Mouse (Mus musculus): ENCODE results near the gene E430018J23Rik. TPM values are rescaled to one million over a fixed set of nuclear protein-coding genes. Genes with fewer than 3 reads are reported as not detected.

Gene E430018J23Rik
- total RNA-seq (2014; rRNA removed) (8.5 and 9.1 TPM in 2 replicates), polyA plus RNA-seq (2015; fragmentation: Nextera tagmentation; extraction: Ambion mirVana) (1.4 and 1.9 TPM in 2 replicates)

GRCm38 (mm10) chr7:127393157-127393943 lies at the start of gene E430018J23Rik:
E430018J23Rik (minus strand) TSS chr7:127393629.
- peak; percentile 94 for ATAC-seq (ENCODE audit: low FRiP score)
- Histone ChIP-seq H3K9me3 (ENCODE audit: low read length) (no peaks in the 10 kb centered on the region), H3K4me1 (ENCODE audit: insufficient read depth, low read length) (peaks cover 6% of the 10 kb centered on the region; the same call in 1 of the 2 replicates), H3K27me3 (ENCODE audit: insufficient read depth, low read length) (peaks cover 4% of the 10 kb centered on the region; the same call in 1 of the 2 replicates), H3K4me2 (ENCODE audit: low read depth, low read length, poor library complexity, severe bottlenecking) (peak within 1 kb of the TSS; percentile 64), H3K9ac (replicated peaks; ENCODE audit: low read length, poor library complexity, severe bottlenecking) (peak within 1 kb of the TSS; percentile 89), H3K4me3 (ENCODE audit: low read depth, low read length) (peak within 1 kb of the TSS; percentile 58), H3K27ac (ENCODE audit: low read depth, low read length) (peak within 1 kb of the TSS; percentile 85), H3K36me3 (ENCODE audit: insufficient read depth, low read length) (no peaks in the 10 kb centered on the region; the same call in 1 of the 2 replicates)
- under 1% methylated on average over 45 of the region's 45 CpGs for WGBS
- DNase-seq (ENCODE audit: low spot score) = peak; percentile 99
- peak; percentile 15; the same call in 1 of the 2 replicates for TF ChIP-seq CTCF (IDR thresholded peaks at IDR 0.05)

- no peak for ATAC-seq (ENCODE audit: low FRiP score)
- no peak for DNase-seq (ENCODE audit: low spot score)
- Histone ChIP-seq H3K4me2 (ENCODE audit: low read depth, low read length, poor library complexity, severe bottlenecking) (no peak overlapping the region), H3K27ac (ENCODE audit: low read depth, low read length) (no peak overlapping the region), H3K27me3 (ENCODE audit: insufficient read depth, low read length) (no peaks in the 10 kb centered on the region), H3K36me3 (ENCODE audit: insufficient read depth, low read length) (peaks cover 7% of the 10 kb centered on the region; the same call in 1 of the 2 replicates), H3K4me3 (ENCODE audit: low read depth, low read length) (no peak overlapping the region), H3K9ac (replicated peaks; ENCODE audit: low read length, poor library complexity, severe bottlenecking) (no peak overlapping the region), H3K9me3 (ENCODE audit: low read length) (no peaks in the 10 kb centered on the region), H3K4me1 (ENCODE audit: insufficient read depth, low read length) (no peaks in the 10 kb centered on the region)
- 91% methylated on average over 3 of the region's 3 CpGs for WGBS
- TF ChIP-seq CTCF (IDR thresholded peaks at IDR 0.05) = peak; percentile 54
These were observed 44.3 kb upstream of the E430018J23Rik start for GRCm38 (mm10) chr7:127437724-127438123.

GRCm38 (mm10) chr7:127435206-127435605 lies 41.8 kb upstream of the E430018J23Rik start:
- no peak for TF ChIP-seq CTCF (IDR thresholded peaks at IDR 0.05)
- Histone ChIP-seq H3K9ac (replicated peaks; ENCODE audit: low read length, poor library complexity, severe bottlenecking) (no peak overlapping the region), H3K4me3 (ENCODE audit: low read depth, low read length) (no peak overlapping the region), H3K4me2 (ENCODE audit: low read depth, low read length, poor library complexity, severe bottlenecking) (no peak overlapping the region), H3K4me1 (ENCODE audit: insufficient read depth, low read length) (no peaks in the 10 kb centered on the region), H3K27ac (ENCODE audit: low read depth, low read length) (no peak overlapping the region), H3K27me3 (ENCODE audit: insufficient read depth, low read length) (no peaks in the 10 kb centered on the region), H3K9me3 (ENCODE audit: low read length) (no peaks in the 10 kb centered on the region), H3K36me3 (ENCODE audit: insufficient read depth, low read length) (no peaks in the 10 kb centered on the region)
- 92% methylated on average over 4 of the region's 4 CpGs for WGBS
- no peak for ATAC-seq (ENCODE audit: low FRiP score)
- no peak for DNase-seq (ENCODE audit: low spot score)

- Histone ChIP-seq H3K4me3 (ENCODE audit: low read depth, low read length) (no peak overlapping the region), H3K4me1 (ENCODE audit: insufficient read depth, low read length) (peaks cover under 1% of the 10 kb centered on the region; the same call in 1 of the 2 replicates), H3K9ac (replicated peaks; ENCODE audit: low read length, poor library complexity, severe bottlenecking) (no peak overlapping the region), H3K27me3 (ENCODE audit: insufficient read depth, low read length) (0 out of 2 replicates have a peak, but pooled peaks cover 3% of the 10 kb centered on the region), H3K4me2 (ENCODE audit: low read depth, low read length, poor library complexity, severe bottlenecking) (no peak overlapping the region), H3K27ac (ENCODE audit: low read depth, low read length) (no peak overlapping the region), H3K9me3 (ENCODE audit: low read length) (no peaks in the 10 kb centered on the region), H3K36me3 (ENCODE audit: insufficient read depth, low read length) (no peaks in the 10 kb centered on the region)
- ATAC-seq (ENCODE audit: low FRiP score) (no peak), DNase-seq (ENCODE audit: low spot score) (no peak)
- TF ChIP-seq CTCF (IDR thresholded peaks at IDR 0.05) = no peak
- WGBS = 67% methylated on average over 3 of the region's 3 CpGs
These were observed 32.9 kb upstream of the E430018J23Rik start for GRCm38 (mm10) chr7:127426354-127426753.

GRCm38 (mm10) chr7:127425911-127426310 lies 32.5 kb upstream of the E430018J23Rik start:
- no peak overlapping the region for H3K4me3 ChIP-seq (ENCODE audit: low read depth, low read length)
- H3K27me3 ChIP-seq (ENCODE audit: insufficient read depth, low read length) = 0 out of 2 replicates have a peak, but pooled peaks cover 3% of the 10 kb centered on the region
- TF ChIP-seq CTCF (IDR thresholded peaks at IDR 0.05) = no peak
- no peak overlapping the region for H3K4me2 ChIP-seq (ENCODE audit: low read depth, low read length, poor library complexity, severe bottlenecking)
- H3K27ac ChIP-seq (ENCODE audit: low read depth, low read length) = no peak overlapping the region
- no peaks in the 10 kb centered on the region for H3K36me3 ChIP-seq (ENCODE audit: insufficient read depth, low read length)
- DNase-seq (ENCODE audit: low spot score) = no peak
- no peak for ATAC-seq (ENCODE audit: low FRiP score)
- no peak overlapping the region for H3K9ac ChIP-seq (replicated peaks; ENCODE audit: low read length, poor library complexity, severe bottlenecking)
- peaks cover 5% of the 10 kb centered on the region for H3K4me1 ChIP-seq (ENCODE audit: insufficient read depth, low read length)
- no peaks in the 10 kb centered on the region for H3K9me3 ChIP-seq (ENCODE audit: low read length)
- 88% methylated on average over 2 of the region's 2 CpGs for WGBS

- no peak for DNase-seq (ENCODE audit: low spot score)
- TF ChIP-seq CTCF (IDR thresholded peaks at IDR 0.05) = no peak
- Histone ChIP-seq H3K4me2 (ENCODE audit: low read depth, low read length, poor library complexity, severe bottlenecking) (no peak overlapping the region), H3K36me3 (ENCODE audit: insufficient read depth, low read length) (no peaks in the 10 kb centered on the region), H3K4me3 (ENCODE audit: low read depth, low read length) (no peak overlapping the region), H3K27me3 (ENCODE audit: insufficient read depth, low read length) (0 out of 2 replicates have a peak, but pooled peaks cover 3% of the 10 kb centered on the region), H3K9ac (replicated peaks; ENCODE audit: low read length, poor library complexity, severe bottlenecking) (no peak overlapping the region), H3K4me1 (ENCODE audit: insufficient read depth, low read length) (peaks cover 5% of the 10 kb centered on the region), H3K9me3 (ENCODE audit: low read length) (no peaks in the 10 kb centered on the region), H3K27ac (ENCODE audit: low read depth, low read length) (no peak overlapping the region)
- ATAC-seq (ENCODE audit: low FRiP score) = no peak
- 86% methylated on average over 3 of the region's 3 CpGs for WGBS
These were observed 31.9 kb upstream of the E430018J23Rik start for GRCm38 (mm10) chr7:127425291-127425690.
